Mouse (Mus musculus) CH12.LX (cell line): ENCODE measurements at regions not wholly inside any gene's neighbourhood (a gene's known extent, or its start where the extent isn't known, plus 50 kb on each side); places are given as distances from the start of the nearest gene placed in this dataset.

Experiments used
- DNase-seq: peaks from one replicate; pipeline ENCODE4 v3.0.0-alpha.2; 2013; ENCODE audit errors: extremely low read depth
- H3K27ac ChIP-seq: 2 replicates; pipeline ENCODE4 v1.5.1; 2012; ENCODE audit warnings: low read depth, mild to moderate bottlenecking, control low read depth, moderate library complexity; ENCODE audit not compliant: insufficient read depth
- H3K27me3 ChIP-seq: replicated peaks from 2 replicates; pipeline ENCODE3; 2012; ENCODE audit warnings: inconsistent platforms
- H3K36me3 ChIP-seq, 2 experiments: replicated peaks in 1 of 2; 2 replicates each; pipeline versions ENCODE3 to v1.6.1; 2012; ENCODE audit warnings: inconsistent platforms in 1 of 2, low read length in 1 of 2, mild to moderate bottlenecking in 1 of 2, mixed read lengths in 1 of 2, moderate library complexity in 1 of 2; ENCODE audit not compliant: control insufficient read depth in 1 of 2, insufficient read depth in 1 of 2
- H3K4me1 ChIP-seq, 2 experiments: 2 replicates each; pipeline ENCODE4 v1.6.1; 2012; ENCODE audit warnings: inconsistent platforms in 1 of 2, moderate library complexity in 1 of 2; ENCODE audit not compliant: insufficient read depth in 2 of 2, control insufficient read depth in 1 of 2
- H3K4me2 ChIP-seq: 2 replicates; pipeline ENCODE4 v1.6.1; 2012; ENCODE audit warnings: low read depth, mild to moderate bottlenecking, control low read depth; ENCODE audit not compliant: poor library complexity, insufficient read depth, severe bottlenecking
- H3K4me3 ChIP-seq, 3 experiments: fragments of 150-350 bp in 1 of 3; sonication (generic) in 1 of 3; replicated peaks in 1 of 3; 2 replicates each; pipeline versions ENCODE3 to v1.5.1; 2011 to 2012; ENCODE audit warnings: low read depth in 2 of 3, low read length in 2 of 3, mild to moderate bottlenecking in 2 of 3, moderate library complexity in 2 of 3, control low read depth in 1 of 3, improper control_type of control experiment in 1 of 3, inconsistent platforms in 1 of 3, mixed read lengths in 1 of 3; ENCODE audit not compliant: poor library complexity in 1 of 3
- H3K79me2 ChIP-seq: replicated peaks from 2 replicates; pipeline ENCODE4 v1.6.1; 2012; ENCODE audit warnings: mild to moderate bottlenecking, moderate library complexity; ENCODE audit not compliant: control insufficient read depth, poor library complexity, insufficient read depth, severe bottlenecking; ENCODE audit errors: extremely low read depth
- H3K9ac ChIP-seq: 2 replicates; pipeline ENCODE4 v1.6.1; 2012; ENCODE audit warnings: low read depth, mild to moderate bottlenecking, control low read depth, moderate library complexity; ENCODE audit not compliant: insufficient read depth
- H3K9me3 ChIP-seq: replicated peaks from 2 replicates; pipeline ENCODE3; 2012; ENCODE audit warnings: low read length, inconsistent platforms, mixed read lengths
- CHD1 ChIP-seq: IDR thresholded peaks from 2 replicates; pipeline ENCODE4 v1.6.1; 2012; ENCODE audit warnings: low read depth, low read length, improper control_type of control experiment, inconsistent platforms
- CHD2 ChIP-seq: IDR thresholded peaks from 2 replicates; pipeline ENCODE4 v1.6.1; 2011; ENCODE audit warnings: low read length, improper control_type of control experiment
- CTCF ChIP-seq, 2 experiments: IDR thresholded peaks in 1 of 2; conservative IDR thresholded peaks in 1 of 2; 2 replicates each; pipeline ENCODE4 v1.5.1; 2011 to 2012; ENCODE audit warnings: low read depth in 2 of 2, low read length in 2 of 2, improper control_type of control experiment in 1 of 2, inconsistent platforms in 1 of 2, mild to moderate bottlenecking in 1 of 2, moderate library complexity in 1 of 2
- EP300 ChIP-seq: IDR thresholded peaks from 2 replicates; pipeline ENCODE4 v1.6.1; 2011; ENCODE audit warnings: low read length, improper control_type of control experiment
- GABPA ChIP-seq: IDR thresholded peaks from 2 replicates; pipeline ENCODE4 v1.6.1; 2012; ENCODE audit warnings: low read depth, low read length, improper control_type of control experiment, inconsistent platforms; ENCODE audit not compliant: insufficient replicate concordance
- JUN ChIP-seq: IDR thresholded peaks from 2 replicates; pipeline ENCODE4 v1.6.1; 2011; ENCODE audit warnings: low read depth, mild to moderate bottlenecking, low read length, improper control_type of control experiment, moderate library complexity; ENCODE audit not compliant: insufficient read depth
- MAFK ChIP-seq: IDR thresholded peaks from 2 replicates; pipeline ENCODE4 v1.6.1; 2011; ENCODE audit warnings: low read length, improper control_type of control experiment; ENCODE audit not compliant: insufficient replicate concordance
- MAZ ChIP-seq: IDR thresholded peaks from 2 replicates; pipeline ENCODE4 v1.6.1; 2012; ENCODE audit warnings: low read depth, mild to moderate bottlenecking, inconsistent platforms, low read length, improper control_type of control experiment, moderate library complexity
- MXI1 ChIP-seq: IDR thresholded peaks from 2 replicates; pipeline ENCODE4 v1.6.1; 2011; ENCODE audit warnings: mild to moderate bottlenecking, low read depth, low read length, improper control_type of control experiment
- MYC ChIP-seq: IDR thresholded peaks from 2 replicates; pipeline ENCODE4 v1.6.1; 2011; ENCODE audit warnings: low read depth, mild to moderate bottlenecking, improper control_type of control experiment, low read length
- NRF1 ChIP-seq: IDR thresholded peaks from 2 replicates; pipeline ENCODE4 v1.6.1; 2014; ENCODE audit warnings: low read depth, mild to moderate bottlenecking, inconsistent platforms, low read length, improper control_type of control experiment, moderate library complexity
- PAX5 ChIP-seq: IDR thresholded peaks from 2 replicates; pipeline ENCODE4 v1.6.1; 2012; ENCODE audit warnings: low read length, inconsistent platforms, mixed read lengths
- POLR2A ChIP-seq: IDR thresholded peaks from 2 replicates; pipeline ENCODE4 v1.6.1; 2011; ENCODE audit warnings: low read depth, mild to moderate bottlenecking, improper control_type of control experiment, low read length
- RAD21 ChIP-seq: IDR thresholded peaks from 2 replicates; pipeline ENCODE4 v1.6.1; 2011; ENCODE audit warnings: low read depth, mild to moderate bottlenecking, low read length, improper control_type of control experiment, moderate library complexity
- SMC3 ChIP-seq: IDR thresholded peaks from 2 replicates; pipeline ENCODE4 v1.6.1; 2011; ENCODE audit warnings: low read depth, low read length, improper control_type of control experiment
- TCF12 ChIP-seq: IDR thresholded peaks from 2 replicates; pipeline ENCODE4 v1.6.1; 2014; ENCODE audit warnings: low read depth, mild to moderate bottlenecking, inconsistent platforms, low read length, improper control_type of control experiment
- USF2 ChIP-seq: conservative IDR thresholded peaks from 2 replicates; pipeline ENCODE4 v1.6.1; 2011; ENCODE audit warnings: low read depth, low read length, improper control_type of control experiment
- ZKSCAN1 ChIP-seq: IDR thresholded peaks from 2 replicates; pipeline ENCODE4 v1.6.1; 2012; ENCODE audit warnings: low read depth, inconsistent platforms, low read length, improper control_type of control experiment, borderline replicate concordance
- ZMIZ1 ChIP-seq: IDR thresholded peaks from 2 replicates; pipeline ENCODE4 v1.6.1; 2012; ENCODE audit warnings: low read depth, mild to moderate bottlenecking, inconsistent platforms, low read length, improper control_type of control experiment
- ZNF384 ChIP-seq: IDR thresholded peaks from 2 replicates; pipeline ENCODE4 v1.6.1; 2012; ENCODE audit warnings: low read depth, low read length, improper control_type of control experiment, inconsistent platforms
- dilution Hi-C: fragments of 300-500 bp; cut with MboI; formaldehyde crosslinking; loops from 2 replicates; pipeline ENCODE4 v1.14.3; 2020; ENCODE audit warnings: low sequenced_read_pairs; ENCODE audit not compliant: extremely low pct_unique_long_range_greater_than_20kb, extremely low pct_ligation_motif_present
- in situ Hi-C: fragments of 300-500 bp; cut with MboI; formaldehyde crosslinking; loops from 3 replicates; pipeline ENCODE4 v1.14.3; 2019; ENCODE audit warnings: low sequenced_read_pairs, low pct_ligation_motif_present, low pct_unique_long_range_greater_than_20kb, mixed read lengths

- H3K9me3 ChIP-seq: peaks cover 81% of the 10 kb centered on the region
- H3K79me2 ChIP-seq: no peaks in the 10 kb centered on the region
- no peaks in the 10 kb centered on the region for H3K27me3 ChIP-seq
- H3K9ac ChIP-seq: no peak overlapping the region
- no peaks in the 10 kb centered on the region for H3K36me3 ChIP-seq
- H3K4me3 ChIP-seq: no peak overlapping the region
- no peak for TF ChIP-seq EP300
- no peak for TF ChIP-seq TCF12
- TF ChIP-seq NRF1: no peak
- TF ChIP-seq PAX5: no peak
- no peak for TF ChIP-seq CHD2
- TF ChIP-seq CHD1: no peak
- no peak for TF ChIP-seq USF2
- TF ChIP-seq ZKSCAN1: no peak
- TF ChIP-seq CTCF (conservative IDR thresholded peaks at IDR 0.05 in 1 of 2, IDR thresholded peaks at IDR 0.05 in 1 of 2; ENCODE audit: low read depth in 2 of 2, low read length in 2 of 2): no peak
- no peaks in the 10 kb centered on the region for H3K4me1 ChIP-seq
- in situ Hi-C loops: no loop called here
- dilution Hi-C loops: no loop called here
- no peak for DNase-seq
- H3K27ac ChIP-seq: no peak overlapping the region
- no peak overlapping the region for H3K4me2 ChIP-seq
Measured at GRCm38 (mm10) chr4:99445077-99445754, 149.5 kb downstream of the Gm12689 start.

- H3K36me3 ChIP-seq: no peaks in the 10 kb centered on the region
- no peak overlapping the region for H3K9ac ChIP-seq
- H3K27ac ChIP-seq: no peak overlapping the region
- H3K4me3 ChIP-seq: no peak overlapping the region
- no peaks in the 10 kb centered on the region for H3K4me1 ChIP-seq
- in situ Hi-C loops (no loop called here), dilution Hi-C loops (no loop called here)
- no peak for DNase-seq
- H3K79me2 ChIP-seq: no peaks in the 10 kb centered on the region
- no peak overlapping the region for H3K4me2 ChIP-seq
- peaks cover 80% of the 10 kb centered on the region for H3K9me3 ChIP-seq
- TF ChIP-seq GABPA: no peak
- no peak for TF ChIP-seq SMC3
- no peak for TF ChIP-seq USF2
- TF ChIP-seq, all 38 proteins: peak for 0
- H3K27me3 ChIP-seq: no peaks in the 10 kb centered on the region
Measured at GRCm38 (mm10) chr4:99445755-99446128, 150.0 kb downstream of the Gm12689 start.

- Histone ChIP-seq H3K79me2 (no peaks in the 10 kb centered on the region), H3K27ac (no peak overlapping the region), H3K27me3 (no peaks in the 10 kb centered on the region), H3K9me3 (peaks cover 55% of the 10 kb centered on the region), H3K9ac (no peak overlapping the region), H3K4me2 (no peak overlapping the region), H3K36me3 (no peaks in the 10 kb centered on the region), H3K4me3 (no peak overlapping the region), H3K4me1 (no peaks in the 10 kb centered on the region)
- dilution Hi-C loops (no loop called here), in situ Hi-C loops (no loop called here)
- DNase-seq: no peak
- TF ChIP-seq CHD1 (no peak), JUN (no peak), ZNF384 (no peak), ZMIZ1 (no peak), POLR2A (no peak), MYC (no peak), MAFK (no peak), MAZ (no peak), MXI1 (no peak), RAD21 (no peak)
Measured at GRCm38 (mm10) chr4:99458984-99459383, 163.3 kb downstream of the Gm12689 start.
